Mouse (Mus musculus) neural tube, embryonic 14.5 days (tissue): ENCODE data around the gene Urm1. TPM values are rescaled to one million over a fixed set of nuclear protein-coding genes. Genes with fewer than 3 reads are reported as not detected.
"Not testable (repeated sequence)": the region's sequence is repeated elsewhere in the genome, so short reads cannot be mapped to it uniquely, and the experiment has no call there.

Experiments used
- ATAC-seq: fragments of 200-750 bp; cut with Nextera tagmentation; 2 replicates; pipeline ENCODE4 v1.8.0; 2017; ENCODE audit warnings: low read depth, mild to moderate bottlenecking, moderate TSS enrichment, moderate library complexity
- H3K27ac ChIP-seq: fragments of 300-500 bp; sonication (generic); 2 replicates; pipeline ENCODE4 v1.5.1; 2014; ENCODE audit warnings: low read depth, mild to moderate bottlenecking, control low read depth, low read length, moderate library complexity, mixed read lengths
- H3K27me3 ChIP-seq: fragments of 300-500 bp; sonication (generic); 2 replicates; pipeline ENCODE4 v1.6.1; 2014; ENCODE audit warnings: low read length; ENCODE audit not compliant: control insufficient read depth, insufficient read depth
- H3K36me3 ChIP-seq: fragments of 300-500 bp; sonication (generic); 2 replicates; pipeline ENCODE4 v1.6.1; 2014; ENCODE audit warnings: low read length, mixed read lengths; ENCODE audit not compliant: control insufficient read depth, insufficient read depth
- H3K4me1 ChIP-seq: fragments of 300-500 bp; sonication (generic); 2 replicates; pipeline ENCODE4 v1.6.1; 2014; ENCODE audit warnings: low read length; ENCODE audit not compliant: control insufficient read depth, insufficient read depth
- H3K4me2 ChIP-seq: fragments of 300-500 bp; sonication (generic); 2 replicates; pipeline ENCODE4 v1.6.1; 2014; ENCODE audit warnings: mild to moderate bottlenecking, low read depth, low read length, control low read depth
- H3K4me3 ChIP-seq: fragments of 300-500 bp; sonication (generic); 2 replicates; pipeline ENCODE4 v1.5.1; 2014; ENCODE audit warnings: low read depth, low read length, control low read depth, mixed read lengths
- H3K9ac ChIP-seq: fragments of 300-500 bp; sonication (generic); replicated peaks from 2 replicates; pipeline ENCODE4 v1.6.1; 2014; ENCODE audit warnings: low read depth, mild to moderate bottlenecking, control low read depth, low read length, mixed read lengths
- H3K9me3 ChIP-seq: fragments of 300-500 bp; sonication (generic); 2 replicates; pipeline ENCODE4 v1.6.1; 2016; ENCODE audit warnings: low read length; ENCODE audit not compliant: control insufficient read depth
- WGBS: fragments of 180-500 bp; shearing (Covaris S2); extraction: QIAGEN DNeasy Blood & Tissue Kit; methylation state at CpG from one replicate; pipeline ENCODE4 v1.1.7; 2014; 5-methylcytosine and 5-hydroxymethylcytosine counted together
- polyA plus RNA-seq: library from polyadenylated mRNA; unstranded; fragments of >200 nt; fragmentation: Nextera tagmentation; extraction: Ambion mirVana; gene quantifications from 2 replicates; pipeline ENCODE4 v1.2.1, GENCODE M21; 2014

The Urm1 gene
- polyA plus RNA-seq, 1 experiment from 2014 or later: 21.8 TPM

- Histone ChIP-seq H3K27ac (no peak overlapping the region), H3K4me3 (no peak overlapping the region), H3K4me1 (peaks cover 9% of the 10 kb centered on the region; the same call in 1 of the 2 replicates), H3K4me2 (no peak overlapping the region), H3K9me3 (no peaks in the 10 kb centered on the region), H3K27me3 (no peaks in the 10 kb centered on the region), H3K9ac (no peak overlapping the region), H3K36me3 (0 out of 2 replicates have a peak, but pooled peaks cover 12% of the 10 kb centered on the region)
- WGBS: 90% methylated on average over 10 of the region's 10 CpGs
- no peak for ATAC-seq
These were observed 52.9 kb downstream of the Urm1 start for GRCm38 (mm10) chr2:29872581-29873295.

GRCm38 (mm10) chr2:29873801-29874200 is 53.9 kb downstream of the Urm1 start:
- Histone ChIP-seq H3K4me1 (peaks cover 9% of the 10 kb centered on the region; the same call in 1 of the 2 replicates), H3K4me2 (no peak overlapping the region), H3K9ac (no peak overlapping the region), H3K36me3 (0 out of 2 replicates have a peak, but pooled peaks cover 12% of the 10 kb centered on the region), H3K4me3 (no peak overlapping the region), H3K27ac (no peak overlapping the region), H3K27me3 (no peaks in the 10 kb centered on the region), H3K9me3 (no peaks in the 10 kb centered on the region)
- WGBS: 92% methylated on average over 4 of the region's 4 CpGs
- ATAC-seq: no peak

- Histone ChIP-seq H3K4me2 (no peak overlapping the region), H3K36me3 (peaks cover 12% of the 10 kb centered on the region; the same call in 1 of the 2 replicates), H3K9me3 (no peaks in the 10 kb centered on the region), H3K27ac (no peak overlapping the region), H3K4me3 (no peak overlapping the region), H3K9ac (no peak overlapping the region), H3K27me3 (no peaks in the 10 kb centered on the region), H3K4me1 (no peaks in the 10 kb centered on the region)
- ATAC-seq: peak; percentile 63; the same call in 1 of the 2 replicates
- 46% methylated on average over 4 of the region's 4 CpGs for WGBS
These were observed 58.2 kb downstream of the Urm1 start for GRCm38 (mm10) chr2:29878061-29878460.

GRCm38 (mm10) chr2:29879191-29879590 is 59.3 kb downstream of the Urm1 start:
- no peak for ATAC-seq
- whole genome bisulfite sequencing: 70% methylated on average over 8 of the region's 8 CpGs

GRCm38 (mm10) chr2:29879964-29880830 is 60.3 kb downstream of the Urm1 start:
- no peak overlapping the region for H3K9ac ChIP-seq
- no peak for ATAC-seq
- no peaks in the 10 kb centered on the region for H3K9me3 ChIP-seq
- no peaks in the 10 kb centered on the region for H3K4me1 ChIP-seq
- WGBS: 76% methylated on average over 17 of the region's 17 CpGs
- no peaks in the 10 kb centered on the region for H3K27me3 ChIP-seq
- no peak overlapping the region for H3K4me2 ChIP-seq
- H3K27ac ChIP-seq: no peak overlapping the region
- peaks cover 7% of the 10 kb centered on the region; the same call in 1 of the 2 replicates for H3K36me3 ChIP-seq
- no peak overlapping the region for H3K4me3 ChIP-seq

More at GRCm38 (mm10) chr2:29879191-29879590, 59.3 kb downstream of the Urm1 start:
- H3K9ac ChIP-seq: no peak overlapping the region
- H3K36me3 ChIP-seq: peaks cover 7% of the 10 kb centered on the region; the same call in 1 of the 2 replicates
- H3K27me3 ChIP-seq: no peaks in the 10 kb centered on the region
- no peak overlapping the region for H3K4me3 ChIP-seq
- H3K9me3 ChIP-seq: no peaks in the 10 kb centered on the region
- no peaks in the 10 kb centered on the region for H3K4me1 ChIP-seq
- no peak overlapping the region for H3K27ac ChIP-seq
- H3K4me2 ChIP-seq: no peak overlapping the region

- WGBS: 87% methylated on average over 9 of the region's 9 CpGs
- not testable (repeated sequence) for H3K36me3 ChIP-seq, H3K27ac ChIP-seq, H3K4me2 ChIP-seq, H3K9me3 ChIP-seq, ATAC-seq, H3K9ac ChIP-seq, H3K4me3 ChIP-seq, H3K27me3 ChIP-seq
- peaks cover 13% of the 10 kb centered on the region for H3K4me1 ChIP-seq
These were observed 66.9 kb downstream of the Urm1 start for GRCm38 (mm10) chr2:29886659-29887292.

GRCm38 (mm10) chr2:29889066-29889944 is 69.4 kb downstream of the Urm1 start, which contains the start of gene Odf2:
Gene Odf2, plus strand, starts transcription at chr2:29889221.
- WGBS: 1% methylated on average over 67 of the region's 70 CpGs
- Histone ChIP-seq H3K9me3 (no peaks in the 10 kb centered on the region), H3K4me1 (peaks cover 14% of the 10 kb centered on the region), H3K27me3 (no peaks in the 10 kb centered on the region), H3K36me3 (peaks cover 8% of the 10 kb centered on the region), H3K9ac (peak within 1 kb of the TSS; percentile 89), H3K4me3 (peak within 1 kb of the TSS; percentile 97), H3K4me2 (peak within 1 kb of the TSS; percentile 85), H3K27ac (peak within 1 kb of the TSS; percentile 84)
- ATAC-seq: peak; percentile 90
